Mouse (Mus musculus): ENCODE measurements around the gene Myo9b.

- no peak for TF ChIP-seq GATA1 (IDR thresholded peaks at IDR 0.05; ENCODE audit: borderline replicate concordance, low read length)
- no peak for TF ChIP-seq CTCF (IDR thresholded peaks at IDR 0.05; ENCODE audit: low read depth, low read length)
- no peak for TF ChIP-seq GATA2 (IDR thresholded peaks at IDR 0.05; ENCODE audit: borderline replicate concordance, low read depth, low read length)
- TF ChIP-seq TAL1 (conservative IDR thresholded peaks at IDR 0.05; ENCODE audit: low read depth, low read length), result no peak
- no peak for TF ChIP-seq POLR2AphosphoS5 (IDR thresholded peaks at IDR 0.05; ENCODE audit: insufficient replicate concordance, low read depth, low read length)
Observed at GRCm38 (mm10) chr8:71297439-71297838, 24.9 kb downstream of the Myo9b start.

All from G1E (cell line).